Mouse (Mus musculus) left cerebral cortex, adult 2 months (tissue): ENCODE measurements at regions not wholly inside any gene's neighbourhood (a gene's known extent, or its start where the extent isn't known, plus 50 kb on each side); places are given as distances from the start of the nearest gene placed in this dataset.

ENCODE experiments used
- DNase-seq, 2 experiments: peaks; one replicate each; pipeline ENCODE4 v3.0.0; 2021 to 2022; ENCODE audit warnings: low spot score in 2 of 2, mixed read lengths in 1 of 2; ENCODE audit errors: extremely low spot score in 1 of 2
- H3K27ac ChIP-seq: fragments of 200-600 bp; 2 replicates; pipeline ENCODE4 v1.8.1; 2022
- H3K4me3 ChIP-seq: fragments of 200-600 bp; 2 replicates; pipeline ENCODE4 v1.8.1; 2022
- CTCF ChIP-seq: fragments of 200-600 bp; IDR thresholded peaks from 2 replicates; pipeline ENCODE4 v1.8.1; 2022; ENCODE audit warnings: antibody characterized with exemption, mild to moderate bottlenecking, moderate library complexity
- intact Hi-C: fragments of 180-260 bp; cut with DNase I; formaldehyde crosslinking; loops from one replicate; pipeline ENCODE4 v1.15.1; 2025

DNA sequence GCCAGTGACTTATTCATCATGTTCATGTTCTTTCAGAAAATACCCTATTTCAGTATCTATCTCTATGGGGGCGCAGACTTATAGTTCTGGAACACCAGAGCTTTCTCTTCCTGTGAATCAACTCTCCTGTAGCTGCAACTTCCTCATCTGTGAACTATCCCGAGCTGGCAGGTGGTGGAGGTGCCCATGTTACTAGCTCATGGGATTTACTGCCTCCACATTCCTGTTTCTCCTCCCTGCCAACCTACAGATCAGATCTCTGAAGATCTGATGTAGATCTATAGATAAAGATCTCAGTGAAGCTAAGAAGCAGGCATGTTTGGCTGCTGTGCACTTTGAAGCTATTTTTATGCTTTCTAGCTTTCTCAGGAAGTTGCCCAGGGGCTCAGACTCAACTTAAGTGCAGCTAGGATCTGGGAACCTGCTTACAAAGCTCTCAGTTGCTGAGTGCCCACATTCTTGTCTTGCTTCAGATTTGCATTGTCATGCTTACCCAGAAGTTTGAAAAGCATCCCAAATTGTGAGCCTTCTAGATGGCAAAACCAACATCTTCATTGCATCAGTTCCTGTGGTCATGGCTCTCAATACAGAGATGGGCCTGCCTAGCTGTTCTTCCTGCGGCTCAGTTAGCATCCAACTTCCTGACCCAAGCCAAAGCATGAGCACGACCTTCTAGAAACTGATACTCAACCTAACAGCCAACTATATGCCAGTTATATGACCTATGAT, 156.1 kb upstream of the Nrp1 start:
- H3K27ac ChIP-seq: peak overlapping the region; percentile 32; the same call in 1 of the 2 replicates
- no peak for TF ChIP-seq CTCF
- no peak for DNase-seq
- no peak overlapping the region for H3K4me3 ChIP-seq
- intact Hi-C loops: loop anchor here (5.0 kb wide), 1 partner anchor 155 kb away; the partner anchor contains the start of gene Nrp1

DNA sequence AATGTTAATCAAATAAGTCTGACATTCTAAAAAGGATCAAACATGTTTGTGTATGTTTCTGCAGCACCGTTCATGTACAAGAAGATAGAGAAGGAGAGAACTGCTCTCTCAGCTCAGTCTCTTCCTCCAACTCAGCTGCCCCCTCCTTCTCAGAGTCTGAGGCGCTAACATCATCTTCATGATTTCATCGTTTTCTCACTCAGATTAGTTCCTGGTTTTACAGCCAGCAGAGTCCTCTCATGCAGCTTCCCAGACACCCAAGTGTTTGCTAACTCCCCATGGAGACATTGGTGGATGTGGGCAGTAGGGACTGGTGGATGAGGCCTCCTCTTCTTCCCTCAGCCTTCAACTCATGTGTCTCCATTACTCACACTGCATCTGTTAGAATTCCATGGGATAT, 153.6 kb upstream of the Nrp1 start:
- DNase-seq: peak in 1 of 2 experiments; percentile 9
- Histone ChIP-seq H3K27ac (no peak overlapping the region), H3K4me3 (no peak overlapping the region)
- TF ChIP-seq CTCF: no peak
- intact Hi-C loops: loop anchor here (5.0 kb wide), 1 partner anchor 152 kb away; the partner anchor contains the start of gene Nrp1

GRCm38 (mm10) chr8:128207138-128207537, 151.3 kb upstream of the Nrp1 start:
- TF ChIP-seq CTCF: no peak
- Histone ChIP-seq H3K4me3 (no peak overlapping the region), H3K27ac (no peak overlapping the region)
- no peak for DNase-seq
- intact Hi-C loops: no loop called here

DNA sequence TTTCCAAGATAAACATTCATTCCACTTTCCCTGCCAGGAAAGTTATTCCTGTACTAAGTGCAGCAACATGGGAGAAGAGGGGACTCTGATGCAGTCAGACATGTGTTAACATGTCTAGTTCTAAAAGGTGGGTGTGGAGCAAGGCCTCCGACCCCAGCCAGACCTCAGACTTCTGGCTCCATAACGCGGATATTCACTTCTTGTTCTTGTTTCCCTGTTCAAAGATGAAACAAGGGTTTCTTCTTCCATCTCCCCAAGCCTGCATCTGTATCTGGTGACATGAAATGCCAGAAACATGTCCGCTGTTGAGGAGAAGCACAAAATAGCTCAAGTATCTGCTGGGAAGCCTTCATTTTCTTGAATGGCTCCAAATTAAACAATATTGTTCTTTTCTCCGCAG, 147.6 kb upstream of the Nrp1 start:
- Histone ChIP-seq H3K4me3 (no peak overlapping the region), H3K27ac (no peak overlapping the region)
- DNase-seq: no peak
- intact Hi-C loops: no loop called here
- TF ChIP-seq CTCF: no peak

- DNase-seq: no peak
- intact Hi-C loops: no loop called here
- no peak overlapping the region for H3K4me3 ChIP-seq
- TF ChIP-seq CTCF: no peak
- H3K27ac ChIP-seq: no peak overlapping the region
Observed at GRCm38 (mm10) chr8:128212223-128212622, 146.2 kb upstream of the Nrp1 start.

GRCm38 (mm10) chr8:128214256-128214655, 144.1 kb upstream of the Nrp1 start:
- no peak for DNase-seq
- intact Hi-C loops: no loop called here
- Histone ChIP-seq H3K27ac (no peak overlapping the region), H3K4me3 (no peak overlapping the region)
- no peak for TF ChIP-seq CTCF

DNA sequence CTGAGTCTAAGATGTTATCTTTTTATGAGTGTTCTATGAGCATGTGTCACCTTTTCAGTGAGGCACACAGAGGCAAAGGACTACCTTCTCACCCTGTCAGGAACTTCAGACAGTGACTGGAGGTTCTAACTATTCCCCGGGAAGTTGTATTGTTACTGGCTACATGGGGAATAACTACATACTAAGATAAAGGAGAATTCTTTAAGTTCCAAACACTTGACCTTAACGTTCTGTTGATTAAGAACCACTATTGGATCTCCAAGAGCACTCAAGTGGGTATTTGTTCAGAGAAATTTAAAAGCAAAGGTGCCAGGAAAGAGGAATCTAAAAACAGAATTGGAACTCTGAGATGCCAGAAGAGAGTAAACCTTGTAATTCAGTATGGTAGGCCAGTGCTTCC, 139.5 kb upstream of the Nrp1 start:
- TF ChIP-seq CTCF: no peak
- Histone ChIP-seq H3K27ac (no peak overlapping the region), H3K4me3 (no peak overlapping the region)
- no peak for DNase-seq
- intact Hi-C loops: no loop called here

DNA sequence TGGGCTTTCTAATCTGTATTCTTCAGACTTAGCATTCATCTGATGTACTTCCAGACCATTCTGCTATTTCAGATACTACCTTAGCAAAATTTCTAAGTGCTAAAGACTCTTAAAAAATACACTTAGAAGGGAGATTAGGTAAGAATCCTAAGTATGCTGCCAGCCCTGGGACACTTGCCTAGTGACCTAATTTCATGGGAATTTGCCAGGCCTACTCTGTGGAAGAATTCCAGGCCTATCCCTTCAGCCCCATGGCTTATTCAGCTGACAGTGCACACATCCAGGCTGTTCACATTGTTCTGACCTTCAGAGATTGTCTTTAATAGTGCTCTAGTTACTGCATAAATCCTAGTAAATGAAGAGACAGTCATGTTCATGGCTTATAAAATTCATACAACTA, 138.9 kb upstream of the Nrp1 start:
- intact Hi-C loops: no loop called here
- no peak overlapping the region for H3K27ac ChIP-seq
- DNase-seq: peak in 1 of 2 experiments; percentile 15
- TF ChIP-seq CTCF: no peak
- no peak overlapping the region for H3K4me3 ChIP-seq

DNA sequence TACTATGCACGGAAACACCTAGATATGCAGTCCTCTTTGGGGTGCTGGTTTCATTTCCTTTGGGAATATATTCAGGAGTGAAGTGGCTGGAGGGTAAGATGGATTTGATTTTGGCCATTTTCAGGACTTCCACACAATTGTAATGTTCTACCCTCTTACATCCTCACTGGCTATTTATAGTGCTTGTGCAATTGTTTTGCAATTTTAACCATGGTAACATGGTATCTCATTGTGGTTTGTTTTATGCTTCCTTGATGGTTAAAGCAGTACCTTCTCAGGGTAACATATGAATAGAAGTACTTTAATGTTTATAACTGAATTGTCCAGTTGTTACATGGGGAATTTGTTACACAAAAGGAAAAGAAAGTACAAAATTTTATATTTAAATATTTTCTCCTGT, 135.3 kb upstream of the Nrp1 start:
- Histone ChIP-seq H3K4me3 (no peak overlapping the region), H3K27ac (no peak overlapping the region)
- intact Hi-C loops: no loop called here
- no peak for DNase-seq
- TF ChIP-seq CTCF: no peak

DNA sequence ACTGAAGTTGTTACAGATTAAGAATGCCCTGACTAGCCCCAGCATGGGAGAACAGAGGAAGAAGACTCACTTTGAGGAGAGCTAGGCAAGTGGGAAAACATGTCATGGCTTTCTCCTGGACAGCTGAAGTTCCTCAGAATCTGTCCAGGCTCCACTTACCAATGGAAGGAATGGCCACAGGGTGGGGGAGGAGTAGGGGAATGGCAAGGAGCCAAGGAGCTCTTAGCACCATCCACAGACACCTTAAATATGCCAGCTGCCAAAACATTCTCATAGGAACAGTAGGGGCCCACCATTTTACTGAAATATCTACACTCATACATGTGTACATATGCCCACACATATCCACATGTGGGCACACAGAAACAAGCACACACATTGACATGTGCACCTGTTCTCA, 134.9 kb upstream of the Nrp1 start:
- intact Hi-C loops: no loop called here
- TF ChIP-seq CTCF: no peak

DNA sequence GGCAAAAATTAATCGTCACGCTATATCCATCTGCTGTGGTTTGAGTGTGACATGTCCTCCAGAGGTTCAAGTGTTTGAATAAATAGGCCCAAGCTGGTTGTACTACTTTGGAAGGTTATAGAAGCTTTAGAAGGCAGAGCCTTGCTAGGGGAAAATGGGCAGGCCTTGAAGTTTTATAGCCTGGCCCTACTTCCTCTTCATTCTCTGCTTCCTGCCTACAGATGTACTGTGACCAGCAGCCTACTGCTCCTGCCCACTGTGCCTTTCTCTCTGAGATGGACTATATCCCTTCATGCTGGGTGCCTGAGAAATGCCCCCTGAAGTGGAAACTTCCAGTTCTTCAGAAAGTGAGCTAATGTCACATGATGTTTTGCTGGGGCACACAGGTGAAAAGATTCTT, 133.3 kb upstream of the Nrp1 start:
- no peak overlapping the region for H3K27ac ChIP-seq
- intact Hi-C loops: no loop called here
- no peak overlapping the region for H3K4me3 ChIP-seq
- DNase-seq: no peak
- TF ChIP-seq CTCF: no peak

More for the DNA sequence above, 134.9 kb upstream of the Nrp1 start:
- no peak overlapping the region for H3K27ac ChIP-seq
- no peak for DNase-seq
- no peak overlapping the region for H3K4me3 ChIP-seq

- no peak for TF ChIP-seq CTCF
- Histone ChIP-seq H3K4me3 (no peak overlapping the region), H3K27ac (no peak overlapping the region)
- DNase-seq: no peak
- intact Hi-C loops: no loop called here
Observed at GRCm38 (mm10) chr8:128235071-128235470, 123.3 kb upstream of the Nrp1 start.

DNA sequence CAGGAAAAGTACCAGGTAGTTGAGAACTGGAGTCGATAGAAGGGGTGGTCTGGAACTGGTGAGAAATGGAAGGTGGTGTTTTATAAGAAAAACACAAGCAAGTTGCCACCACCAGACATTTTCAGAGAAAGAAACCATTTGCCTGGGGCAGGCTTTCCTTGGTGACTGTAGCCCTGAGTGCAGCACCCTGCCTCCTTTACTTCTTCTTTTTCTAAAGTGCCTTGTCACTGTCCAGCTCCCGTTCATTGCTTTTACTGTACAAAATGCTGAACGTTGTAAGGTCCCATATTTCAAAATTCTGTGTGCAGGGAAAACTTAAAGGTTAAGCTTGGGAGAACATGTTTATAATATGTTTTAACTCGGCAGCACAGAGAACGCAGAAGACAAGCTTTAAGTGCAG, 122.9 kb upstream of the Nrp1 start:
- intact Hi-C loops: no loop called here
- Histone ChIP-seq H3K4me3 (no peak overlapping the region), H3K27ac (no peak overlapping the region)
- DNase-seq: no peak
- no peak for TF ChIP-seq CTCF
